Mouse (Mus musculus): Measurements from ENCODE around the gene Grb7. TPM values are rescaled to one million over a fixed set of nuclear protein-coding genes. Genes with fewer than 3 reads are reported as not detected.

Grb7 gene
- polyA plus RNA-seq, 1 experiment from 2014 or later: 0.38 TPM

DNA sequence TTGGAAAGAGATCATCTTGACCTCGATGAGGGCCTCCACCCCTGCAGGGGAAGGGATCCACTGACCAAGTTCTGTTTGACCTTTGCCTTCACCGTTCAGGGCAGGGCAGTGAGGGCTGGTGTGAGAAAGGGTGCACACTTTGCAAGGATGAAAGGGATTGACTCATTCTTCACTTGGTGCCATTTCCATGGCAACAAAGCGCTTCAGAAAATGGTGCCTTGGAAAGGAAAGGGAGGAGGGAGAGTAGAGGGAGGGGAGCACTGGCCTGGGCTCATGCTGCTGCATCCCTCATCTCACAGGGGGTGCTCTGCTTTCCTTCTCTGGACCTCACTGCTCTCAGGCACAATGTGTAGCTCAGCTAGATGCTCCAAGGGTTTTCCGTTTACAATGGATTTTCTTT is 26.5 kb downstream of the Grb7 start:
- no peak overlapping the region for H3K4me2 ChIP-seq (ENCODE audit: low read length)
- no peak overlapping the region for H3K27ac ChIP-seq (ENCODE audit: low read depth, low read length)
- no peaks in the 10 kb centered on the region for H3K36me3 ChIP-seq (ENCODE audit: control insufficient read depth, insufficient read depth, low read length)
- 45% methylated on average over 4 of the region's 4 CpGs for WGBS
- no peaks in the 10 kb centered on the region for H3K9me3 ChIP-seq (replicated peaks; ENCODE audit: control insufficient read depth, low read length)
- H3K4me1 ChIP-seq (ENCODE audit: control insufficient read depth, insufficient read depth, low read length): no peaks in the 10 kb centered on the region
- no peak overlapping the region for H3K9ac ChIP-seq (ENCODE audit: low read length)
- H3K27me3 ChIP-seq (replicated peaks; ENCODE audit: control insufficient read depth, insufficient read depth, low read length): no peaks in the 10 kb centered on the region
- H3K4me3 ChIP-seq (ENCODE audit: low read depth, low read length): no peak overlapping the region
- DNase-seq (ENCODE audit: low spot score) (peak; percentile 10), ATAC-seq (no peak)

GRCm38 (mm10) chr11:98473916-98474479 is 27.8 kb downstream of the Grb7 start:
- Histone ChIP-seq H3K4me2 (ENCODE audit: low read length) (no peak overlapping the region), H3K9ac (ENCODE audit: low read length) (no peak overlapping the region), H3K9me3 (replicated peaks; ENCODE audit: control insufficient read depth, low read length) (no peaks in the 10 kb centered on the region), H3K4me3 (ENCODE audit: low read depth, low read length) (no peak overlapping the region), H3K27ac (ENCODE audit: low read depth, low read length) (no peak overlapping the region), H3K36me3 (ENCODE audit: control insufficient read depth, insufficient read depth, low read length) (no peaks in the 10 kb centered on the region), H3K4me1 (ENCODE audit: control insufficient read depth, insufficient read depth, low read length) (no peaks in the 10 kb centered on the region), H3K27me3 (replicated peaks; ENCODE audit: control insufficient read depth, insufficient read depth, low read length) (no peaks in the 10 kb centered on the region)
- DNase-seq (ENCODE audit: low spot score) (no peak), ATAC-seq (no peak)
- WGBS: 62% methylated on average over 8 of the region's 8 CpGs

GRCm38 (mm10) chr11:98474967-98475366 is 28.8 kb downstream of the Grb7 start:
- Histone ChIP-seq H3K4me2 (ENCODE audit: low read length) (no peak overlapping the region), H3K9ac (ENCODE audit: low read length) (no peak overlapping the region), H3K9me3 (replicated peaks; ENCODE audit: control insufficient read depth, low read length) (no peaks in the 10 kb centered on the region), H3K4me1 (ENCODE audit: control insufficient read depth, insufficient read depth, low read length) (no peaks in the 10 kb centered on the region), H3K4me3 (ENCODE audit: low read depth, low read length) (no peak overlapping the region), H3K27ac (ENCODE audit: low read depth, low read length) (no peak overlapping the region), H3K36me3 (ENCODE audit: control insufficient read depth, insufficient read depth, low read length) (no peaks in the 10 kb centered on the region), H3K27me3 (replicated peaks; ENCODE audit: control insufficient read depth, insufficient read depth, low read length) (no peaks in the 10 kb centered on the region)
- no peak for DNase-seq (ENCODE audit: low spot score)
- 86% methylated on average over 11 of the region's 11 CpGs for WGBS
- no peak for ATAC-seq

- no peak for DNase-seq (ENCODE audit: low spot score)
- Histone ChIP-seq H3K27ac (ENCODE audit: low read depth, low read length) (no peak overlapping the region), H3K36me3 (ENCODE audit: control insufficient read depth, insufficient read depth, low read length) (no peaks in the 10 kb centered on the region), H3K4me1 (ENCODE audit: control insufficient read depth, insufficient read depth, low read length) (no peaks in the 10 kb centered on the region), H3K9ac (ENCODE audit: low read length) (no peak overlapping the region), H3K4me3 (ENCODE audit: low read depth, low read length) (no peak overlapping the region), H3K9me3 (replicated peaks; ENCODE audit: control insufficient read depth, low read length) (no peaks in the 10 kb centered on the region), H3K4me2 (ENCODE audit: low read length) (no peak overlapping the region), H3K27me3 (replicated peaks; ENCODE audit: control insufficient read depth, insufficient read depth, low read length) (no peaks in the 10 kb centered on the region)
- 89% methylated on average over 9 of the region's 9 CpGs for WGBS
- no peak for ATAC-seq
These were observed 29.6 kb downstream of the Grb7 start for GRCm38 (mm10) chr11:98475630-98476433.

GRCm38 (mm10) chr11:98476434-98476807 is 30.2 kb downstream of the Grb7 start:
- no peak overlapping the region for H3K27ac ChIP-seq (ENCODE audit: low read depth, low read length)
- WGBS: 88% methylated on average over 4 of the region's 4 CpGs
- no peak overlapping the region for H3K4me2 ChIP-seq (ENCODE audit: low read length)
- ATAC-seq (no peak), DNase-seq (ENCODE audit: low spot score) (no peak)
- H3K9me3 ChIP-seq (replicated peaks; ENCODE audit: control insufficient read depth, low read length): no peaks in the 10 kb centered on the region
- H3K9ac ChIP-seq (ENCODE audit: low read length): no peak overlapping the region
- H3K27me3 ChIP-seq (replicated peaks; ENCODE audit: control insufficient read depth, insufficient read depth, low read length): no peaks in the 10 kb centered on the region
- no peak overlapping the region for H3K4me3 ChIP-seq (ENCODE audit: low read depth, low read length)
- H3K4me1 ChIP-seq (ENCODE audit: control insufficient read depth, insufficient read depth, low read length): no peaks in the 10 kb centered on the region
- no peaks in the 10 kb centered on the region for H3K36me3 ChIP-seq (ENCODE audit: control insufficient read depth, insufficient read depth, low read length)

DNA sequence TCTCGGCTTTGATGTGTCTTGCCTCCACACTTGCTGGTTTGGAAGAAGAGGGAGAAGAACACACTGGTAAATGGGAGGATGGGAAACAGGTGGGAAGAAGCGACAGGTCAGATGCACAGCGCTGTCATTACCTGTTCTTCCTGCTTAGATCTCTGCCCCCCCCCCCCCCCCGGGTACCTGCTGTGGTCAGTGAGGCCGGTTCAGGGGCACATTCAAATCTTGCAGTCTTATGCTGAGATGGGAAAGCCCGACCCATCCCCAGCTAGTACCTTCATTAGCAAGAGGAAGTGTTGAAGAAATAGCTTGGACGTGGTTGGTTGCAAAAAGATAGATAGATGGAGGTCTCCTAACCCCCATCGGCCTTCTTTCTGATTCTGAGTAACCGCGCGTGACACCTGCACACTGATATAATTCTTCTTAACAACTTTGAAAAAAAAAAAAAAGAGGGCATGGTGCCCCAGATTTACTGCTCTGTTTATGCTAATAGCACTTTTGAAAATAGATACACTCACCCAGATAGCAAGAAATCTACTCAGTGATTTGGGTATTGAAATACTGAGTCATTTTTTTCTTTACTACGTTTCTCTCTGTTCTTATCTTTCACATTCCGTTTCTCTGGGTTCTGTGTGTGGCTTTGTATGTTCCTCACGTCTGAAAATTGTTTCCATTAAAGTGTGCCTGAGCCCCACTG is 31.0 kb downstream of the Grb7 start:
- Histone ChIP-seq H3K9ac (ENCODE audit: low read length) (no peak overlapping the region), H3K27me3 (replicated peaks; ENCODE audit: control insufficient read depth, insufficient read depth, low read length) (no peaks in the 10 kb centered on the region), H3K4me3 (ENCODE audit: low read depth, low read length) (no peak overlapping the region), H3K4me1 (ENCODE audit: control insufficient read depth, insufficient read depth, low read length) (no peaks in the 10 kb centered on the region), H3K27ac (ENCODE audit: low read depth, low read length) (no peak overlapping the region), H3K4me2 (ENCODE audit: low read length) (no peak overlapping the region), H3K36me3 (ENCODE audit: control insufficient read depth, insufficient read depth, low read length) (no peaks in the 10 kb centered on the region), H3K9me3 (replicated peaks; ENCODE audit: control insufficient read depth, low read length) (no peaks in the 10 kb centered on the region)
- WGBS: 75% methylated on average over 14 of the region's 14 CpGs
- DNase-seq (ENCODE audit: low spot score) (no peak), ATAC-seq (no peak)

GRCm38 (mm10) chr11:98479026-98479939 is 33.1 kb downstream of the Grb7 start:
- no peak overlapping the region for H3K27ac ChIP-seq (ENCODE audit: low read depth, low read length)
- ATAC-seq (no peak), DNase-seq (ENCODE audit: low spot score) (no peak)
- no peaks in the 10 kb centered on the region for H3K4me1 ChIP-seq (ENCODE audit: control insufficient read depth, insufficient read depth, low read length)
- no peak overlapping the region for H3K4me3 ChIP-seq (ENCODE audit: low read depth, low read length)
- no peaks in the 10 kb centered on the region for H3K36me3 ChIP-seq (ENCODE audit: control insufficient read depth, insufficient read depth, low read length)
- WGBS: 86% methylated on average over 13 of the region's 13 CpGs
- no peak overlapping the region for H3K9ac ChIP-seq (ENCODE audit: low read length)
- H3K9me3 ChIP-seq (replicated peaks; ENCODE audit: control insufficient read depth, low read length): no peaks in the 10 kb centered on the region
- H3K27me3 ChIP-seq (replicated peaks; ENCODE audit: control insufficient read depth, insufficient read depth, low read length): no peaks in the 10 kb centered on the region
- H3K4me2 ChIP-seq (ENCODE audit: low read length): no peak overlapping the region

GRCm38 (mm10) chr11:98479940-98480497 is 33.8 kb downstream of the Grb7 start:
- Histone ChIP-seq H3K4me2 (ENCODE audit: low read length) (no peak overlapping the region), H3K36me3 (ENCODE audit: control insufficient read depth, insufficient read depth, low read length) (no peaks in the 10 kb centered on the region), H3K9me3 (replicated peaks; ENCODE audit: control insufficient read depth, low read length) (no peaks in the 10 kb centered on the region), H3K4me3 (ENCODE audit: low read depth, low read length) (no peak overlapping the region), H3K4me1 (ENCODE audit: control insufficient read depth, insufficient read depth, low read length) (no peaks in the 10 kb centered on the region), H3K27ac (ENCODE audit: low read depth, low read length) (no peak overlapping the region), H3K9ac (ENCODE audit: low read length) (no peak overlapping the region), H3K27me3 (replicated peaks; ENCODE audit: control insufficient read depth, insufficient read depth, low read length) (no peaks in the 10 kb centered on the region)
- DNase-seq (ENCODE audit: low spot score) (no peak), ATAC-seq (no peak)
- 92% methylated on average over 12 of the region's 12 CpGs for WGBS

Measured in forebrain, embryonic 14.5 days (tissue).